Mouse (Mus musculus): ENCODE results near the gene Gm8947. TPM values are rescaled to one million over a fixed set of nuclear protein-coding genes. Genes with fewer than 3 reads are reported as not detected.
"Not testable (repeated sequence)": the region's sequence is repeated elsewhere in the genome, so short reads cannot be mapped to it uniquely, and the experiment has no call there.

Gene Gm8947
- total and polyA plus RNA-seq, 3 experiments: 0.08 to 0.36 TPM; not detected in 1

DNA sequence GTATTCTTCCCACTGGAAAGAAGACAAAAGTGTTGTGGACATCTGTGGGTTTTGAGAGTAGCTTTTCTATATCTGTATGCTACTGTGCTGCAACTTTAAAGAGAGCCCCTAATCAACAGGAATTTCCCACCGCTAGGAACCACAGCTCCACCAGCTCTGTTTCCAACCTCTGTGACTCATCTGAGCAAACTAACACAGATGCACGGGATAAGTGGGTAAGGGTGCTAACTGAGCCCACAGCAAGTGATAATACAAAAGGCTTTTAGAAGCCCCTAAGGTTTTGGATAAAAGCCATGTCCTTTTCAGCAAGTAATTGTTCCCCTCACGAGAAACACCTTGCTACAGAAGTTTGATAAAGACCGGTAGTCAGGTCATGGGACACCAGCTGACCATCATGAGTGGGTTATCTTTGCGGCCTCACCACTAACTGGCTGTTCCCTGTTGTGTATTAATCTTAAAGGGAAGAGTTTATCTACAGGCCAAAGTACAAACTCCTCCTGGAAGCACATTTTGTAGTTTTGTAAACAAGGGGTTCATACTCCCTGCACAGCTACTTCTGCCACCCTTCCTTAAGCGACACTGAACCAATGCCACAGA is 39.0 kb upstream of the Gm8947 start:
- no peak overlapping the region for H3K4me3 ChIP-seq (replicated peaks in 1 of 3; ENCODE audit: low read depth in 2 of 3, low read length in 2 of 3, poor library complexity in 1 of 3)

DNA sequence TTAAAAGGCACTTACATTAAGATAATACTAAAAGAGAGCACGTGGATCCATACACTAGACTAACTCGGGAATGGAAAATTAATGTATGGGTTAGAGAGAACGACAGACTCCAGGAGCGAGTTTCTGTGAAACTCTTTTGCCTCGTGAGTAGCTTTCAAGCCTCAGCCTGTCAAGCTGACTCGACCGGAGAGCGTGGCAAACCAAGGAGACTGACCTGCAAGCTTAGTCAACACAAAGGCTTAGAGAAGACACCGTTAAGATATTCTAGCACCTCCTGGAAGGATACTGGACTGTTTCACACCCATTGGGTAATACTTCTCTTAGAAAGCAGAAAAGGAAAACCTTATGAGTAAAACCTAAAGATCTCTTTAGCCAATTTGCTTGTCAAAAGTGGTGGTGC is 38.0 kb upstream of the Gm8947 start:
- H3K36me3 ChIP-seq (replicated peaks in 1 of 2; ENCODE audit: control insufficient read depth in 1 of 2, insufficient read depth in 1 of 2, low read length in 1 of 2); H3K4me1 ChIP-seq (ENCODE audit: control insufficient read depth in 1 of 2, insufficient read depth in 2 of 2); H3K27me3 ChIP-seq (replicated peaks); H3K27ac ChIP-seq (ENCODE audit: insufficient read depth, low read depth); H3K4me2 ChIP-seq (ENCODE audit: insufficient read depth, low read depth, poor library complexity, severe bottlenecking); H3K9me3 ChIP-seq (replicated peaks; ENCODE audit: low read length); DNase-seq (ENCODE audit: extremely low read depth); H3K79me2 ChIP-seq (replicated peaks; ENCODE audit: control insufficient read depth, extremely low read depth, insufficient read depth, poor library complexity, severe bottlenecking); H3K4me3 ChIP-seq (replicated peaks in 1 of 3; ENCODE audit: low read depth in 2 of 3, low read length in 2 of 3, poor library complexity in 1 of 3); in situ Hi-C loops (cut with MboI; ENCODE audit: low pct_ligation_motif_present, low pct_unique_long_range_greater_than_20kb, low sequenced_read_pairs); dilution Hi-C loops (cut with MboI; ENCODE audit: extremely low pct_ligation_motif_present, extremely low pct_unique_long_range_greater_than_20kb, low sequenced_read_pairs); H3K9ac ChIP-seq (ENCODE audit: insufficient read depth, low read depth): not testable (repeated sequence)

More for the DNA sequence above, 39.0 kb upstream of the Gm8947 start:
- TF ChIP-seq SIN3A (IDR thresholded peaks at IDR 0.05; ENCODE audit: low read length) (no peak), TBP (conservative IDR thresholded peaks at IDR 0.05; ENCODE audit: low read depth, low read length) (no peak), ZMIZ1 (IDR thresholded peaks at IDR 0.05; ENCODE audit: low read depth, low read length) (no peak), POLR2A (IDR thresholded peaks at IDR 0.05; ENCODE audit: low read depth, low read length) (no peak), ZNF384 (IDR thresholded peaks at IDR 0.05; ENCODE audit: low read depth, low read length) (no peak), MAZ (IDR thresholded peaks at IDR 0.05; ENCODE audit: low read depth, low read length) (no peak)
- H3K79me2 ChIP-seq (replicated peaks; ENCODE audit: control insufficient read depth, extremely low read depth, insufficient read depth, poor library complexity, severe bottlenecking): no peaks in the 10 kb centered on the region
- no peaks in the 10 kb centered on the region for H3K9me3 ChIP-seq (replicated peaks; ENCODE audit: low read length)
- dilution Hi-C loops (cut with MboI; ENCODE audit: extremely low pct_ligation_motif_present, extremely low pct_unique_long_range_greater_than_20kb, low sequenced_read_pairs) (no loop called here), in situ Hi-C loops (cut with MboI; ENCODE audit: low pct_ligation_motif_present, low pct_unique_long_range_greater_than_20kb, low sequenced_read_pairs) (no loop called here)
- DNase-seq (ENCODE audit: extremely low read depth): no peak
- H3K27ac ChIP-seq (ENCODE audit: insufficient read depth, low read depth): no peak overlapping the region
- no peaks in the 10 kb centered on the region for H3K36me3 ChIP-seq (replicated peaks in 1 of 2; ENCODE audit: control insufficient read depth in 1 of 2, insufficient read depth in 1 of 2, low read length in 1 of 2)
- H3K4me2 ChIP-seq (ENCODE audit: insufficient read depth, low read depth, poor library complexity, severe bottlenecking): no peak overlapping the region
- no peaks in the 10 kb centered on the region for H3K4me1 ChIP-seq (ENCODE audit: control insufficient read depth in 1 of 2, insufficient read depth in 2 of 2)
- no peak overlapping the region for H3K9ac ChIP-seq (ENCODE audit: insufficient read depth, low read depth)
- no peaks in the 10 kb centered on the region for H3K27me3 ChIP-seq (replicated peaks)

DNA sequence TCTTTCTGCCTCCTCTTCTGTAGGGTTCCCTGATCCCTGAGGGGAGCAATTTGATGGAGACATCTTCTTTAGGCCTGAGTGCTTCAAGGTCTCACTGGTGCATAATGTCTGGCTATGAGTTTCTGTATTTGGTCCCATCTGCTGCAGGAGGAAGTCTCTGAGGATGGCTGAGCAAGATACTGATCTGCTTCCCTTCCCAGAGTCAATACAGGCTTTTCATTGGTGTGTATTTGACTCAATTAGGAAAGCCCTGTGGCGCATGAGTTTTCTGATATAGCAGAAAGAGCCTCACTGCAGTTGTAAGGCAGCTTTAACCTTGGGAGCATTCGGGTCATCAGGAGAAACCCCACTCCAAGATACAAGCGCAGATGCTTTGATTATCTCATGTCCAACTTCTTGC is 36.0 kb upstream of the Gm8947 start:
- dilution Hi-C loops (cut with MboI; ENCODE audit: extremely low pct_ligation_motif_present, extremely low pct_unique_long_range_greater_than_20kb, low sequenced_read_pairs) (no loop called here), in situ Hi-C loops (cut with MboI; ENCODE audit: low pct_ligation_motif_present, low pct_unique_long_range_greater_than_20kb, low sequenced_read_pairs) (no loop called here)
- H3K79me2 ChIP-seq (replicated peaks; ENCODE audit: control insufficient read depth, extremely low read depth, insufficient read depth, poor library complexity, severe bottlenecking): no peaks in the 10 kb centered on the region
- no peak overlapping the region for H3K27ac ChIP-seq (ENCODE audit: insufficient read depth, low read depth)
- no peaks in the 10 kb centered on the region for H3K36me3 ChIP-seq (replicated peaks in 1 of 2; ENCODE audit: control insufficient read depth in 1 of 2, insufficient read depth in 1 of 2, low read length in 1 of 2)
- H3K4me3 ChIP-seq (replicated peaks in 1 of 3; ENCODE audit: low read depth in 2 of 3, low read length in 2 of 3, poor library complexity in 1 of 3): no peak overlapping the region
- no peaks in the 10 kb centered on the region for H3K27me3 ChIP-seq (replicated peaks)
- no peak overlapping the region for H3K9ac ChIP-seq (ENCODE audit: insufficient read depth, low read depth)
- H3K4me2 ChIP-seq (ENCODE audit: insufficient read depth, low read depth, poor library complexity, severe bottlenecking): no peak overlapping the region
- no peak for TF ChIP-seq UBTF (IDR thresholded peaks at IDR 0.05; ENCODE audit: low read depth, low read length)
- H3K9me3 ChIP-seq (replicated peaks; ENCODE audit: low read length): no peaks in the 10 kb centered on the region
- DNase-seq (ENCODE audit: extremely low read depth): no peak
- no peaks in the 10 kb centered on the region for H3K4me1 ChIP-seq (ENCODE audit: control insufficient read depth in 1 of 2, insufficient read depth in 2 of 2)
